Mouse (Mus musculus): Measurements from ENCODE around the gene Lgr6.

Lgr6 gene

GRCm38 (mm10) chr1:135105124-135105523 lies at the start of gene Lgr6:
Gene Lgr6, minus strand, starts transcription at chr1:135105276.
- DNase-seq (ENCODE audit: low spot score): no peak

- peak; percentile 82 for DNase-seq (ENCODE audit: low spot score)
Measured at GRCm38 (mm10) chr1:135154411-135154959, 49.4 kb upstream of the Lgr6 start.

GRCm38 (mm10) chr1:135154011-135154410 lies 48.9 kb upstream of the Lgr6 start:
- no peak for DNase-seq (ENCODE audit: low spot score)

GRCm38 (mm10) chr1:135148996-135149395 lies 43.9 kb upstream of the Lgr6 start:
- no peak for DNase-seq (ENCODE audit: low spot score)

GRCm38 (mm10) chr1:135148476-135148875 lies 43.4 kb upstream of the Lgr6 start:
- no peak for DNase-seq (ENCODE audit: low spot score)

- no peak for DNase-seq (ENCODE audit: low spot score)
Measured at GRCm38 (mm10) chr1:135147702-135148058, 42.6 kb upstream of the Lgr6 start.

GRCm38 (mm10) chr1:135146946-135147701 lies 42.0 kb upstream of the Lgr6 start:
- peak; percentile 66 for DNase-seq (ENCODE audit: low spot score)

- DNase-seq (ENCODE audit: low spot score): peak; percentile 84
Measured at GRCm38 (mm10) chr1:135146077-135146945, 41.2 kb upstream of the Lgr6 start, which contains the start of gene Arl8a. Gene Arl8a, plus strand, starts transcription at chr1:135146824.

- DNase-seq (ENCODE audit: low spot score): no peak
Measured at GRCm38 (mm10) chr1:135143940-135144339, 38.9 kb upstream of the Lgr6 start.

- DNase-seq (ENCODE audit: low spot score): no peak
Measured at GRCm38 (mm10) chr1:135142452-135142851, 37.4 kb upstream of the Lgr6 start.

GRCm38 (mm10) chr1:135139906-135140305 lies 34.8 kb upstream of the Lgr6 start:
- no peak for DNase-seq (ENCODE audit: low spot score)

GRCm38 (mm10) chr1:135136500-135136899 lies 31.4 kb upstream of the Lgr6 start:
- DNase-seq (ENCODE audit: low spot score): peak; percentile 77

- no peak for DNase-seq (ENCODE audit: low spot score)
Measured at GRCm38 (mm10) chr1:135135111-135135787, 30.2 kb upstream of the Lgr6 start.

- DNase-seq (ENCODE audit: low spot score): no peak
Measured at GRCm38 (mm10) chr1:135133678-135134435, 28.8 kb upstream of the Lgr6 start.

- peak; percentile 35 for DNase-seq (ENCODE audit: low spot score)
Measured at GRCm38 (mm10) chr1:135132893-135133369, 27.9 kb upstream of the Lgr6 start.

GRCm38 (mm10) chr1:135132473-135132872 lies 27.4 kb upstream of the Lgr6 start, which contains the start of gene Ptpn7:
Gene Ptpn7, plus strand, starts transcription at chr1:135132700.
- DNase-seq (ENCODE audit: low spot score): peak; percentile 78

GRCm38 (mm10) chr1:135131560-135131959 lies 26.5 kb upstream of the Lgr6 start:
- DNase-seq (ENCODE audit: low spot score): no peak

GRCm38 (mm10) chr1:135131034-135131433 lies 26.0 kb upstream of the Lgr6 start:
- no peak for DNase-seq (ENCODE audit: low spot score)

- DNase-seq (ENCODE audit: low spot score): no peak
Measured at GRCm38 (mm10) chr1:135130376-135131018, 25.4 kb upstream of the Lgr6 start.

- no peak for DNase-seq (ENCODE audit: low spot score)
Measured at GRCm38 (mm10) chr1:135129543-135130183, 24.6 kb upstream of the Lgr6 start.
